Mouse (Mus musculus): ENCODE data around the gene Tcl1b3.

GRCm38 (mm10) chr12:105239060-105239459, 48.2 kb downstream of the Tcl1b3 start:
- TF ChIP-seq POLR2A (IDR thresholded peaks at IDR 0.05; ENCODE audit: borderline replicate concordance, extremely low read depth, insufficient read depth, insufficient read length, poor library complexity, severe bottlenecking) (no peak), CTCF (IDR thresholded peaks at IDR 0.05; ENCODE audit: borderline replicate concordance, extremely low read depth, insufficient read depth, insufficient read length) (no peak)
